Mouse (Mus musculus): ENCODE measurements around the gene A930004D18Rik. TPM values are rescaled to one million over a fixed set of nuclear protein-coding genes. Genes with fewer than 3 reads are reported as not detected.

Gene A930004D18Rik
- total RNA-seq (2022), result 1 to 10 TPM; 3.8 to 6.3 (median 5.1) TPM

DNA sequence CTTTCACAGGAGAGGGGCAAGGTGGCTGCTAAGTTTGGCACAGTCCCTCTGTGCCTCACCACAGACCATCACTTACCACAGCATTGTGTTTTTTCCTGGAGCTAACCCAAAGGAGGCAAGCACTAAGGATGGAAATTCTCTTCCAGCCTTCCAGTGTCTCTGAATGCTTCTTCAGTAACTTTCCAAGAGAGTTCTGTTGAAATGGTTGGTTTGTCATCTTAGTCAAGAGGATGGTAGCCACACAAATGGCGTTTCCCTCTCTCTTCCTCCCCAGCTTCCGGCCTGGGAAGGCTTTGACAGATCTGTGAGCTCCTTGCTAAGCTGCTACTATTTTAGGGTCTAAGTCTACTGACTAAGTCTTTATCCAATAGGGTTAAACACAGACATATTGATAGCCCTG lies at the start of gene A930004D18Rik:
Gene A930004D18Rik, minus strand, starts transcription at position 247 of the 400 bp plus-strand sequence.
- DNase-seq (ENCODE audit: low spot score in 2 of 2), result no peak

DNA sequence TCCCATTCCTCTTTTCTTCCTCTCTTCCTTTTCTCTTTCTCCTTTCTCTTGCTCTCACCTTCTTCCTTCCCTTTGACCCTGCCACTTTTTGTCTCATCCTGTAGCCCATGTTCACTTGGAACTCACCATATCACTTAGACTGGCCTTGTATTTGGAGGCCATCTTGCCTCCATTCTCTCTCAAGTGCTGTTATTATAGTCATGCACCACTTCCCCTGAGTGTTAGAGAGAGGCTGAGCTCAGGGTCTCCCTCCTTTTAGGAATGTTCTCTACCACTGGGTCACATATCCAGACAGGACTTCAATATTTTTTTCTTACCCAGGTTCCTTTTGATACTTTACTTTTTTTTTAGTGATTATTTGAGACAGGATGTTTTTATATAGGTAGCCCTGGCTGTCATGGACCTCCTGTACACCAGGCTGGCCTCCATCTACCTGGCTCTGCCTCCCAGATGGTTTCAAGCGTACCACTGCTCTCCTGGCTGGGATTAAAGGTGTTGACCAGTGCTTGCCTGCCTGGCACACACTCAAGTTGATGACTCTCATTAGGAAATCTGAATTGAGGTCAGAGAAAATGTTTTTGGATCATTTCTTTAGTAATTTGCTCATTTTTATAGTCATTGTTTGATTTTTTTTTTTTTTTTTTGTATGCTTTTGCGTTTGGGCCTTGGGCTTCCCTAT lies 42.8 kb upstream of the A930004D18Rik start:
- no peak for DNase-seq (ENCODE audit: low spot score in 2 of 2)

DNA sequence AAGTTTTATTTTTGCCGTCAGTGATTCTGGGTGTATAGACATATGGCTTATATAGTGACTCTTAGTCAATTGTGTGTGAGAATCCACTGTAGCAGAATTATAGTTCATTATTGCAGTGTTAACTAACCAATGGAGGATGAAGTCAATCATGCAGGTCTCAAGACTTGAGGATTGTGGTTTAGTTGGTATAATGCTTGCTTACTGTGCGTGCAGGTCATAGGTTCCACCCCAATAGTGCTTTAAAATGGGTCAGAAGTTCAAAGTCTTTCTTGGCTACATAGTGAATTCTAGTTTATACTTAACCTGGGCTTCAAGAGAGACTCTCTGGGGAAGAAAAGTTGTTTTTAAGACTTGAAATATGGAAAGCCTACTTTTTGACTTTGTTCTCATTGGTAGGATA lies 34.4 kb upstream of the A930004D18Rik start:
- no peak for DNase-seq (ENCODE audit: low spot score in 2 of 2)

DNA sequence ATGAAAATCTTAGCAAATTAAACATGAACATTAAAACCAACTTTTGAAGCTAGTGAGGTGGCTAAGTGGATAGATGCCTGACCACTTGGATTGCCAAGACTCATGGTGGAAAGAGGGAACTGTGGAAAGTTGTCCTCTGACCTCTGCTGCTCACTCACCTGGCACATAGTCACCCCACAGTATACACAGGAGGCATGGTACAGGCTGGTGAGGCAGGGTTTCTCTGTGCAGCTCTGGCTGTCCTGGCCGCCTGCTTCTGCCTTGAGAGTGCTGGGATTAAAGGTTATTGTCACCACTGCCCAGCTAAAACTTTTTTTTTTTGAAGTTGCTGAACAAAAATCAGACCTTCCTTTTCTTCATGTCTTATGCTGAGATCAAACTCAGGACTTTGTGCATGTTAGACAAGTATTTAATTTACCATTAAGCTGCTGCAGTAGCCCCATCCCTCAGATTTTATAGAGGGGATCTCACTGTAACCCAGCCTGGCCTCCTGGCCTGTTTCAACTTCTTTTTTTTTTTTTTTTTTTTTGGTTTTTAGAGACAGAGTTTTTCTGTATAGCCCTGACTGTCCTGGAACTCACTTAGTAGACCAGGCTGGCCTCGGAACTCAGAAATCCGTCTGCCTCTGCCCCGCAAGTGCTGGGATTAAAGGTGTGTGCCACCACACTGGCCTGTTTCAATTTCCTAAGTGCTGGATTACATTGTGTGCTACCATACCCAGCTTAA lies 30.7 kb upstream of the A930004D18Rik start:
- no peak for DNase-seq (ENCODE audit: low spot score in 2 of 2)

DNA sequence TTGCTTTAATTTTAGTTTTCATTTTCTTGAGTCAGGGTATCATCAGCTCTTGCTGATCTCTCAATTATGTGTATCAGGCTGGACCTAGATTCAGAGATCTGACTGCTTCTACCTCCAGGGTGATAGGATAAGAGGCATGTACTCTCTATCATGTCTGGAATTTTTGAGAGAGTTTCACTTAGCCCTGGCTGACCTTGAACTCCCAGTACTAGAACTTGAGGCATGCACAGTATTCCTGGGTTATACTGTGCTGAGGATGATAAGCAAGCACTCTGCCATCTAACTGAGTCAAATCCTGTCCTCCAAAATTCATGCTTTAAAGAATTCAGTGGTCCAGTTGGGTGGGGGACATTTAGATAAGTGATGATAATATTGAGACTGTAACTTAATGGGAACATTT lies 28.9 kb upstream of the A930004D18Rik start:
- no peak for DNase-seq (ENCODE audit: low spot score in 2 of 2)

DNA sequence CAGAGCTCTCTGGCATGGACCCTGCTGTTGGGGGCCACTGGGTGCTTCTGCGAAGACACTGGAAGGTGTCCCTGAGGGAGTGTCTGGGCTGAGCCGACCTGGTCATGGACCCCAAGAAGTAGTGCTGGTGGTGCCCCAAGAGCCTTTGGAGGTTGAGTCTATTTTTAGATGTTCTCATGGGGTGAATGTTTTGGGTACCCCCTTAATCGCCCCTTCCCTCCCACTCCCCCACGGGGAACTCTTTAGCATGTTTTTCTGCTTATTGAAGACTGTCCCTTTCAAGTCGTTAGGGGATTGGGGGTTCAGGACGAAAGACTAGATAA lies 28.1 kb upstream of the A930004D18Rik start:
- DNase-seq (ENCODE audit: low spot score in 2 of 2), result no peak

DNA sequence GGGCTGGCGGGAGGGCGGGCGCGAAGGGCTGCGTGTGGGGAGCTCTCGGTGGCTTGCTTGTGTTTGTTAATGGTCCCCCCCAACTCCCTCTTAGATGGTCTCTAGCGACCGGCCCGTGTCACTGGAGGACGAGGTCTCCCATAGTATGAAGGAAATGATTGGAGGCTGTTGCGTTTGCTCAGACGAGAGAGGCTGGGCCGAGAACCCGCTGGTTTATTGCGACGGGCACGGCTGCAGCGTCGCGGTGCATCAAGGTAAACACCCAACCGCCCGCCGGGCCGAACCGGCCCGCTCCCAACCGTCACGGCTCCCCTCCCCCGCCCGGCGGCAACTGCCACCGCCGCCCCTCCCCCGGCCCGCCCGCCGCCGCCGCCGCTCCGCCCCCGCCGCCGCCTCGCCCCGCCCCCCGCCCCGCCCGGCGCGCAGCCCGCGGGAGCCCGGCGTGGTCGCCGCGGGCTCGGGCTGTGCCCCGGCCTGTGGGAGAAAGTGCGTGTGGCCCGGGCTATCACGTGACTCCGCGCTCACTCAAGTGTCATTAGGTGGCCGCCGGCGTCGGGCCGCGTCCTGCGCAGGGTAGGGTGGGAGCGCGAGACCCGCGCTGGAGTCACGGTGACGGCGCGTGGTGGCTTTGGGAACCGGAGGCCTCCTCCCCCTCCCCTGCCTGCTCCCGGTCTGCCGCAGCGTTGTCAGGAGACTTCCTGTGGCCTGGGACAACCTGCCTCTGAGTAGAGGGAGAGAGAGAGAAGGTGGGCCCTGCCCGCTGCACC lies 27.6 kb upstream of the A930004D18Rik start:
- peak; percentile 53 to 65 for DNase-seq (ENCODE audit: low spot score in 2 of 2)

DNA sequence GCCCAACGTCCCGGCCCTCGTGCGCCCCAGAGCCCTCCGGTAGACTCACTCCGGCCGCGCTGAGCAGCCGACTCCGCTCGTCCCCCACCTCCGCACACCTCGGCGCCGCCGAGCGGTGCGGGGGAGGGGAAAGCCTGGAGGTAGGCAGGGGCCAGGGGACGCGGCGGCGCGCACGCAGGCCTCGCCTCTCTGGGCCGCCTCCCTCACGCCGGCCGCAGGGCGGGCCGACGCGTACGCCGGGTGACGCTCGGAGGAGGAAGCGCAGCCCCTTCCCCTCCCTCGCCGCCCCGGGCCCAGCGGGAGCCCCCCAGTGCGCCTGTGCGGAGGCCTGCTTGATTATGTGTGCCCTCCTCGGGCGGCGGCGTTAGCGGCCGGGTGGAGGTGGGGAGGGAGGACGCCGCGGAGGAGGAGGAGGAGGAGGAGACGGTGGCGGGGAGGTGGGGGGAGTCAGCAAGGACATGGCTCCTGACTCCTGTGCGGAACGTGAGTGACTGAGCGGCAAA lies 26.9 kb upstream of the A930004D18Rik start:
- DNase-seq (ENCODE audit: low spot score in 2 of 2), result peak; percentile 87 to 88

DNA sequence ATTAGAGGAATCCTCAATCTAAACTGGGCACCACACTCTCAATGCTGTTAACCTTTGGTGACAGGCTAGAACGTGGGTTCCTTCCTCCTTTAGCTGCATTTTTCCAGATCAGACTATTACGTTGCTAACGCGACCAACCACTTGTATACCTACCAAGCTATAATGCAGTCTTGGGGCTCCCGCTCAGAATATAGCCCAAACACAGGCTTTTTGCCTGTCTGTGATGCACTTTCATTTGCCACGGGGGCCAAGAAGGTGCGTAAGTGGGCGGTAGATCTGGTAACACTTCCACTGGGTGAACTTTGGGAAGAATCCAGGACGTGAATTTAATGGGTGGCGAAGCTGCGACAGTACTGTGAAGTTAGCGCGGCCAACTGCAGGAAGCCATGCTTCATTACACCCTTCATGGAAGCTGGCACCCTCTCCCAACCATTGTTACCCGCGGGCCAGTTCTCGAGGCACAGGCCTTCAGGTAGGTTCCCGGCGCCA lies 26.3 kb upstream of the A930004D18Rik start:
- peak; percentile 62 to 67 for DNase-seq (ENCODE audit: low spot score in 2 of 2)

DNA sequence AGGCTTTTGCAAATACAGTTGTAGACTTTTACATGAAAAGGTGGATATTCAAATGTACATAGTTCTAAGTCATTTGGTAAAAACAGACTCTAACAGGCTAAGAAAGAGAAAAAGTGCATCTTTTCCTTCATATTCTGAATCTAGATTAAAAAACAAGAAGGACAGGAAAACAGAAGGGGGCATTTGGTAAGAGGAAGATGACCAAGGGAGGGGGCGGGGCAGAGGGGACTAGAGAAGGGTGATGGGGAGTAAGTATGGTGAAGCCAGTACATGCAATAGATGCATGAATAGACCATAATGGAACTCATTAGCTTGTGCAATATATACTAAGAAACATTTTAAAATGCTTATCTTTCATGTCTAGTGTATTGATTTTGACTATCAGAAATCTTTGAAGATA lies 22.9 kb upstream of the A930004D18Rik start:
- DNase-seq (ENCODE audit: low spot score in 2 of 2), result no peak

DNA sequence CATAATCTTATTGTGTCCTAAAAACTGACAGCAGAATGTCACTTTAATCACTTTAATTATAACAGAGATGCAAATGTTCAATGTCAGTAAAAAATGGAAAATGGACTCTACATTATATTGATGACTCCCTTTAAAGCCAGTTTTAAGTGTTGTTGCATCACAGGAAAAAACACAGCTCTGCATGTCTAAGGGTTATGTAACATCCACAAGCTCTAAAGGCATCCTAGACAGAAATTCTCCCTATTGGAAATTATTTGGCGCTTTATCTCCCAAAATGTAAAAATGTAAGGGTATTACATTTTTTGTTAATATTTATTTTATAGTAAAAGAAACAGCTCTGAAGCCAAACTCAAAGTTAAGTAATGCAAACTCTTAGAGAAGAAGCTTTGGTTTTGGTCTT lies 22.4 kb upstream of the A930004D18Rik start:
- no peak for DNase-seq (ENCODE audit: low spot score in 2 of 2)

DNA sequence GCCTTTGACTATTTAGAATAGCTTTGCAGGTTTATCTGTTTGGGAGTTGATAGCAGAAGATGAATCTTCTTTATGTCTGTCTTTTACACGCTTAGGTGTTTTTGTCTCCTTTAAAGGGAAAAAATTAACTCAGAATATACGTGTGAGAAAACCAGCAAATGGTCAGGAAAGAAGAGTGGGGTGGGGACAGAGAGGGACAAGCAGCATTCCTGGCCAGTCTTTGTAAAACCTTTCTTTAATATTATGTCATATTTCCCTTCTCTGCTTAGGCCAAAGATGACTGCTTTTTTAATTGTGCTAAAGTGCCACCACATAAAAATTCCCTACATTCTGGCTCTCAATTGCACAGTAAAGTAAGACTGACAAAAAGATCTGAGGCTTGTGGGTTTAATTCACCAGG lies 21.5 kb upstream of the A930004D18Rik start:
- DNase-seq (ENCODE audit: low spot score in 2 of 2), result no peak

DNA sequence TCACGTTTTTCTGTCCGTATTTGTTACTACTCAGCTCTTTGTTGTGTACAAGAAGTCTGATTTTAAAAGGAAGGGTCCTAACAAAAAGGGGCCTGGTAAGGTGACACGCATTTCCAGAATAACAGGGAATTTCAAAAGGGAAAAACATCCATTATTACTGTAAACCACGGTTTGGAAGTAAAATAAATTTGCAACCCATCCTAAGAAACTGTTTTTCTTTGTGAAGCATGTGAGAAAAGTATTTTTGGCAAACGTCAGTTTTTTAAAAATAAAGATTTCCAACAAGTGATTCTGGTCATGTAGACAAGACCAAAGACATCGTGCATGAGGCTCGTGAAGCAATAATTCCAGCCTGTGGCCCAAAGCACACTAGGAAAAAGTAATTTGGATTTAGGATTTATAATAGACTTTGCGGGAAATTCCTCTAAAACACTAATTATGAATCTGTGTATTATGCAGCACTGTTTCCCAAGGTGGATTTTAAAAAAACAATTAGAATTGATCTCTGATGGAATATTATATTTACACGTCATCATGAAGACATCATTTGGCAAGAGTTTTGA lies 20.7 kb upstream of the A930004D18Rik start:
- DNase-seq (ENCODE audit: low spot score in 2 of 2), result no peak

DNA sequence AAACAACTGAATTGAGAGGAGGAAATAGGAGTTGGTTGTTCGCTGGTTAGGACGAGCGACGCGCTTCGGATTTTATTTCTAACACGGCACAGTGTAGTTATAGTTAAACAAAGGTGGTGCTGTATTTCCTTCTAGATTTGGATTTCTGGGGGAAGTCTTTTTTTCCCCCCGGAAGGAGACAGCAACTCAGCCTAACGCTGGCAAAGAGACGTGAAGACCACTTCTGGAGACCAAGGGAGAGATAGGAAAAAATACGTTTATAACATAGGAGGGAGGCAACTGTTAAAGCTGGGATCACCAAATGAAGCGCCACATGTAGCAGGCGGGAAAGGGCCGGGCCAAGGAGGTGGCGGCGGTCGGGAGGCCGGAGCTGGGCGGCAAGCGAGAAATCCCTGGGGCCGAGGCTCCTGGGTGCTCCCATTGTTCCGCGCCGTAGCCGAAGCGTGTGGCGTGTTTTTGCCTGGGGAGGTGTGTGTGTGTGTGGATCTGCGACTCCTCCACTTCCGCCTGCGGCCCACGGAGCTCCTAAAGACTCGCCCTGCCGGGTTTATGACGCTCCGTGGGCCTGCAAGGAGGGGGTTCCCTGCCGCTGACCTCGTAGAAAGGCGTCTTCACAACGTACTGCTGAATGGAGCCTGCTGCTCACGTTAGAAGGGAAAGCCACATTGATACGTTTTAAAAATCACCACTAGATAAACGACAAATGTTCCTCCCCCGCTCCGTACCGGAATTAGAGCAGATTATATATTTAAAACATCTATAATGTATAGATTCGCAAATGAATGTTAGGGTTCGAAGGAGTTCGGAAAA lies 20.0 kb upstream of the A930004D18Rik start:
- DNase-seq (ENCODE audit: low spot score in 2 of 2), result peak in 1 of 2 experiments; percentile 53

DNA sequence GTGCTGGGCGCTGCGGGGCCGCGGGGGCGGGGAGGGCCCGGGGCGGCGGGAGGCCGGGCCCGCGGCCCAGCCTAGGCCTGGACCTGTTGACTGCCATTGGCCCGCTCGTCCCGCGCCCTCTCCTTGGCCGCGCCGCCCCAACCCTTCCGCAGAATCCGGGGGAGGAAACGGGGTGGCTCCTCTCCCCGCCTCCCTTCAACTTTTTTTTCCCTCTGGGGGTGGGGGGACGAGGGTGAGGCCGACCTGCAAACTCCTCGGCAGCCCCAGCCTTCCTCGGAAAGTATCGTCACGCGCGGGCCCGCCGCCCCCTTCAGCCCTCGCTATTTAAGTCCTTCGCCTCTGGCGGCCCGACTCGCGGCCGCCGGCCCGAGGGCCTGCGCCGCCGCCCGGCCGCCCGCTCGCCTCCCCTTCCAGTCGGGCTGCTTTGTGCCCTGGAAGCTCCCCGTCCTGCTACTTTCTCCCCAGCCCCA lies 19.3 kb upstream of the A930004D18Rik start:
- peak; percentile 82 to 90 for DNase-seq (ENCODE audit: low spot score in 2 of 2)

DNA sequence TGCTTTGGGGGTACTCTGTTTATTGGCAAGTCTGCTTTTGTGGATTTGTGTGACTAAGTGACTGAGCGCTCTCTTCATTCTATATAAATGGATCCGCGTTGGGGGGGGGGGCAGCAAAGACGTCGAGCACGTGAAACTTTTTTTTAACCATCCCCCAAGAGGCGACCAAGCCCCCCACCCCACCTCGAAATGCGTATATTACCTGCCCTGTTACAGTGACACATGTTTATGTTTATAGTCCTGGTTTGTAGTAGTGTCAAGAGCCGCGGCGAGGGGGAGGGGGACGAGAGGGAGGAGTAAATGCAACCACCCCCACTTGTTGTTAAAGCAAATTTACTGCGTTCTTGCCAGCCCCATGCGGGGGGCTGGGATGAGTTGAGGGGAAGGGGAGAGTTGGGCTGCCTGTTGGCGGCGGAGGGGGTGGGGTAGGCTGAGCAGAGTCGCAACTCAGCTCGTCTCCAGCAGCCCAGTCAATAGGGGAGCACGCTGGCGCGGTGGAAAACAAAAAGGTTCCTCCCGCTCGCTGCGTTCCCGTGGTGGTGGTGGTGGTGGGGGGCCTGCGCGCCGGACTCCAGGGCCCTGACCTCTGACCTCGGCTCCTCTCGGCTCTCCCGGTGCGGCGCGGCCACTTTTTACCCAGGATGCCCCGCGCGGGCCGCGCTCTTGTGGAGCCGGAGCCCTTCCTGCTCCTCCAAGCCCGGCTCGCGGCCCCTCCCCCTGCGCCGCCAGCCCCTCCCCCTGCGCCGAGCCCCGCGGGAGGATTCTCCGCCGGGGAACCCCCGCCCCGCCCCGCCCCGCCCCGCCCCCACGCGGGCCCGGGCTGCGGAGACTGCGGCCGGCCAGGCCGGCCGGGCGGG lies 18.6 kb upstream of the A930004D18Rik start:
- DNase-seq (ENCODE audit: low spot score in 2 of 2), result peak; percentile 87 to 88

DNA sequence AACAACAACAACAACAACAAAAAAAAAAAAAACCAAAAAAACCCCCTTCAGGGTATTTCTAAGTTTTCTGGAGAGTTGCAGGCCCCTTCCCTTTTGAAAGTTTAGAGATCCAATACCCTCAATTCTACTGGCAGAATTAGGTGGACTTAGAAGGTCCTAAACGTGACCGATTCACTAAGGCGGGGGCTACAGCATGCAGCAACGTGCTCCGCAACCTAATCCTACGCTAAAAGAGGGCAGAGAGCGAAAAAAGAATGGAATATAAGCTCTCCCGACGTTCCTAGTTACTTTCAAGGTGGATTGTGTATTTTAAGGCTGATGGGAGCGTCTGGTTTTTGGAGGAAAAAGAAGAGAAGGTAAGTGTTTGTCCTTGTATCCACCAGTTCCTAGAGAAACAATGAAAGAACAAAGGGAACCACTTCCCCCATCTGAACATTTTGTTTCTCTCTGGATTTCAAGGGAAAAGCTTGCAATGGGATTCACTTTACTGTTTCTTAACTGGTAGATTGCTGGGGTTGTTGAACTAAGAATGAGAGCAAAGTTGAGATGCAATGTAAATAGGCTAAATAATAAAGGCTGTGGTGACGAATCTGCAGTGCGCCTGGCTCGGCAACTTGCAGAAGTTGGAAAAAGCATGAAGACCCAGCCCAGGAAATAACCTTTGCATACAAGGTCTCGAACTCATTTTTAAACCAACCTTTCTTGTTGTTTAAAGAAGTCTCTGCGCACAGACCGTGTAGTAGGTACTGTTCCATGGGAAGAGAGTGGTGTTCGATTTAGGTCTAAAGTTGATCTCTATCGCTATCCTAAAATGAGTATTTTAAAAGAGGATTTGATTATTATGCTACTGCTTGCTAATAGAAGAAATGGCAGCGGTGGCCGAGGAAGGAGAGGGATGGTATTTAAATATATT lies 17.7 kb upstream of the A930004D18Rik start, which contains the start of gene Mllt10:
Gene Mllt10, plus strand, starts transcription at position 222 of the 913 bp plus-strand sequence.
- DNase-seq (ENCODE audit: low spot score in 2 of 2), result no peak

DNA sequence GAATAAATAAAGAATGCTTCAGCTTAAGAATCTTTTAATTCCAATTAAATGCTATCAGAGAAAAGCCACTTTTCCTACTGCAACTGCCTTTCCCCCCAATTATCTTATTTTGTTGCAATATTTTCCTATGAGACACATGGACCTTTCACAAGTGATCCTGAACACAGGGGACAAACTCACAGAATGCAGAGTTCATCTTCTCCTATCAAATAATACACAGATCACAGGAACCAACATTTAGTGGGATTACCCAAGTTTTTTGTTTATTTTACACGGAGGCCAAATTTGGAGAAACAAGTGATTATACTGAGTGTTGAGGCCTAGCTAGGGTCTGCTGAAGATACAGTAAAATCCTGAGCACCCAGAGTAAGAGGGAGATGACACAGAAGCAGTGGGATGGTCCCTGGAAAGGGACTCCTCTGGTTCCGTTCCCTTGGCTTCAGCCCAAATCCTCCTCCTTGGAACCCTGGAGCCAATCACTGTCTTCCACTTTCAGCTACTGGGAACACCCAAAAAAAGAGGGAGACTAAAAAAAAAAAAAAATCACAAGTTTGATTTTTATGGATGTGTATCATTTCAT lies 16.5 kb upstream of the A930004D18Rik start:
- peak in 1 of 2 experiments; percentile 13 for DNase-seq (ENCODE audit: low spot score in 2 of 2)

Measured in layer of hippocampus, adult 8-10 months (tissue).